Mouse (Mus musculus) forebrain, embryonic 14.5 days (tissue): Measurements from ENCODE around the gene Asb5. TPM values are rescaled to one million over a fixed set of nuclear protein-coding genes. Genes with fewer than 3 reads are reported as not detected.

ENCODE experiments used
- ATAC-seq: fragments of 200-750 bp; cut with Nextera tagmentation; 2 replicates; pipeline ENCODE4 v1.8.0; 2017; ENCODE audit warnings: mild to moderate bottlenecking, moderate library complexity
- DNase-seq: peaks from one replicate; pipeline ENCODE4 v3.0.0-alpha.2; 2015; ENCODE audit warnings: low spot score
- H3K27ac ChIP-seq: fragments of 300-500 bp; sonication (generic); 2 replicates; pipeline ENCODE4 v1.5.1; 2014; ENCODE audit warnings: low read depth, mild to moderate bottlenecking, control low read depth, low read length, moderate library complexity
- H3K27me3 ChIP-seq: fragments of 300-500 bp; sonication (generic); replicated peaks from 2 replicates; pipeline ENCODE4 v1.6.1; 2014; ENCODE audit warnings: low read length, control low read depth, mixed read lengths; ENCODE audit not compliant: control insufficient read depth, insufficient read depth
- H3K36me3 ChIP-seq: fragments of 300-500 bp; sonication (generic); 2 replicates; pipeline ENCODE4 v1.6.1; 2014; ENCODE audit warnings: low read length, control low read depth; ENCODE audit not compliant: control insufficient read depth, insufficient read depth
- H3K4me1 ChIP-seq: fragments of 300-500 bp; sonication (generic); 2 replicates; pipeline ENCODE4 v1.6.1; 2014; ENCODE audit warnings: antibody characterized with exemption, low read length, control low read depth; ENCODE audit not compliant: control insufficient read depth, insufficient read depth
- H3K4me2 ChIP-seq: fragments of 300-500 bp; sonication (generic); 2 replicates; pipeline ENCODE4 v1.6.1; 2014; ENCODE audit warnings: mild to moderate bottlenecking, control low read depth, low read length
- H3K4me3 ChIP-seq: fragments of 300-500 bp; sonication (generic); 2 replicates; pipeline ENCODE4 v1.5.1; 2014; ENCODE audit warnings: low read depth, low read length, control low read depth
- H3K9ac ChIP-seq: fragments of 300-500 bp; sonication (generic); 2 replicates; pipeline ENCODE4 v1.6.1; 2014; ENCODE audit warnings: mild to moderate bottlenecking, low read length, control low read depth, moderate library complexity
- H3K9me3 ChIP-seq: fragments of 300-500 bp; sonication (generic); replicated peaks from 2 replicates; pipeline ENCODE4 v1.6.1; 2016; ENCODE audit warnings: low read length, control low read depth, mixed read lengths; ENCODE audit not compliant: control insufficient read depth
- WGBS: fragments of 180-500 bp; shearing (Covaris S2); extraction: QIAGEN DNeasy Blood & Tissue Kit; methylation state at CpG from one replicate; pipeline ENCODE4 v1.1.7; 2014; 5-methylcytosine and 5-hydroxymethylcytosine counted together
- polyA plus RNA-seq: library from polyadenylated mRNA; unstranded; fragments of >200 nt; fragmentation: Nextera tagmentation; extraction: Ambion mirVana; gene quantifications from 2 replicates; pipeline ENCODE4 v1.2.1, GENCODE M21; 2014

Gene Asb5
- polyA plus RNA-seq, 1 experiment from 2014 or later, result 5.2 TPM

- DNase-seq, result no peak
- no peak overlapping the region for H3K9ac ChIP-seq
- no peak overlapping the region for H3K4me2 ChIP-seq
- no peak overlapping the region for H3K4me3 ChIP-seq
- peaks cover 15% of the 10 kb centered on the region; the same call in 1 of the 2 replicates for H3K4me1 ChIP-seq
- H3K36me3 ChIP-seq, result peaks cover 35% of the 10 kb centered on the region
- WGBS, result 94% methylated on average over 2 of the region's 2 CpGs
- no peak overlapping the region for H3K27ac ChIP-seq
- H3K27me3 ChIP-seq, result no peaks in the 10 kb centered on the region
- no peaks in the 10 kb centered on the region for H3K9me3 ChIP-seq
- ATAC-seq, result no peak
Measured at GRCm38 (mm10) chr8:54525606-54526005, 3.8 kb upstream of the Asb5 start.

DNA sequence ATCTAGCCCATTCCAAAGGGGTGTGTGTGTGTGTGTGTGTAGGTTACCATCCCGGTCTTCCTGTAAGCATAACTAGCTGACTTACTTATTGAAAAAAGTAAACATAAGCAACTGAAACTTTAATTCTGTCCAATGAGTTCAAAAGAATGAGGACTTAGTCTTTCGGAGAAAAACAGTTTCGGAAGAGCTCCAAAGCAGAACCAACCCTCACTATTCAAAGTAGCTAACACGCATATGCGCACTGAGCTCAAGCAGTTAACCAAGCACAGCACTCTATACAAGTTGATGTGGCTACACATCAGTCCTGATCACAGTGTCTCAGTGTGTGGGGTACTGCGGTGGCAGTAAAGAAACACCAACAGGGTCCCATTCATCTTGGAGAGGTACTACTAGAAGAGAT lies 2.7 kb upstream of the Asb5 start:
- ATAC-seq (no peak), DNase-seq (no peak)
- H3K4me3 ChIP-seq, result no peak overlapping the region
- H3K4me2 ChIP-seq, result no peak overlapping the region
- 95% methylated on average over 6 of the region's 6 CpGs for WGBS
- no peaks in the 10 kb centered on the region for H3K27me3 ChIP-seq
- H3K27ac ChIP-seq, result no peak overlapping the region
- no peaks in the 10 kb centered on the region for H3K9me3 ChIP-seq
- H3K36me3 ChIP-seq, result peaks cover 24% of the 10 kb centered on the region
- H3K4me1 ChIP-seq, result peaks cover 15% of the 10 kb centered on the region; the same call in 1 of the 2 replicates
- no peak overlapping the region for H3K9ac ChIP-seq

GRCm38 (mm10) chr8:54528571-54528970 lies 809 bp upstream of the Asb5 start:
- no peak overlapping the region for H3K27ac ChIP-seq
- DNase-seq (no peak), ATAC-seq (no peak)
- 44% methylated on average over 7 of the region's 7 CpGs for WGBS
- no peaks in the 10 kb centered on the region for H3K27me3 ChIP-seq
- H3K4me3 ChIP-seq, result peak overlapping the region; percentile 93
- peak overlapping the region; percentile 67 for H3K4me2 ChIP-seq
- H3K9ac ChIP-seq, result peak overlapping the region; percentile 89
- H3K4me1 ChIP-seq, result peaks cover 15% of the 10 kb centered on the region; the same call in 1 of the 2 replicates
- H3K36me3 ChIP-seq, result peaks cover 11% of the 10 kb centered on the region; the same call in 1 of the 2 replicates
- H3K9me3 ChIP-seq, result no peaks in the 10 kb centered on the region

DNA sequence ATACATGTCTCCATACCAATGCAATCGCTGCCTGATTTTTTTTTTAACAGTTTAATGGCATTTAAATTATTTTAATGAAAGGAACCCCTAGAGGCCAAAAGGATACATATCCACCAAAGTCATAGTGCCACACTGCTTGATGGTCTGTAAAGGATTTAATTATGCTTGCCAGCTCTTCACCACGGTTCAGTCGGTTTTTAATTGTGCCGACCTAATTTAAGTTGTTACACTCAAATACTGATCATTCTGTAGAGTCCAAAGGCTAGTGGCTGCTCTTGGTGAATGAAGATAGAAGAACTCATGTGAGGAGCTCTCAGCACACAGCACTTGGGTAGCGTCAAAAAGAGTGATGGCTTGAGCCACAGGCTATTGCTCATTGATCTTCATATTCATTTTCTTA lies 5.8 kb downstream of the Asb5 start:
- no peak overlapping the region for H3K9ac ChIP-seq

GRCm38 (mm10) chr8:54537285-54537684 lies 7.9 kb downstream of the Asb5 start:
- ATAC-seq, result no peak; the same call in 1 of the 2 replicates
- Histone ChIP-seq H3K36me3 (no peaks in the 10 kb centered on the region), H3K27me3 (no peaks in the 10 kb centered on the region), H3K4me1 (no peaks in the 10 kb centered on the region), H3K9ac (no peak overlapping the region), H3K4me3 (no peak overlapping the region), H3K4me2 (no peak overlapping the region), H3K27ac (no peak overlapping the region), H3K9me3 (no peaks in the 10 kb centered on the region)
- 91% methylated on average over 3 of the region's 3 CpGs for WGBS
- DNase-seq, result peak; percentile 50

More for the DNA sequence above, 5.8 kb downstream of the Asb5 start:
- no peaks in the 10 kb centered on the region for H3K27me3 ChIP-seq
- no peak overlapping the region for H3K4me3 ChIP-seq
- no peaks in the 10 kb centered on the region for H3K9me3 ChIP-seq
- DNase-seq, result no peak
- ATAC-seq, result no peak
- H3K4me2 ChIP-seq, result no peak overlapping the region
- 80% methylated on average over 5 of the region's 5 CpGs for WGBS
- H3K4me1 ChIP-seq, result 0 out of 2 replicates have a peak, but pooled peaks cover 3% of the 10 kb centered on the region
- no peak overlapping the region for H3K27ac ChIP-seq
- no peaks in the 10 kb centered on the region for H3K36me3 ChIP-seq

DNA sequence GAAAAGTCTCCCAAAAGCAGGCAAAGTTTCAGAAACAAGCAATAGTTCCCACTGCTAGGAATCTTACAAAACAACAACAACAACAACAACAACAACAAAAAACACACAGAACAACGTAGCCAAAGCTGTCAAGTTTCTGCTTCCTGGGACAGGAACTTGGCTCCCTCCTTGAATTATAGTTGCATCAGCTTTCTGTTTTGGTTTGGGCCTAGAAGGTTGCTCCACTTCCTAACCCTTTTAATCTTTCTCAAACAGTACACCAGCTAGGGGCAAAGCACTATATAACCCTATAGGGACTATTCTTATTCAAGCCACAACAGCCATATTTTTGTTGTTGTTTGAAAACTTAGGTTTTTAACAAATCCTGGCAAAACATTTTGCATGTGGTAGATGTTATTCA lies 12.0 kb downstream of the Asb5 start:
- H3K4me1 ChIP-seq, result no peaks in the 10 kb centered on the region
- H3K36me3 ChIP-seq, result no peaks in the 10 kb centered on the region
- WGBS, result 79% methylated on average over 1 of the region's 1 CpGs
- H3K27ac ChIP-seq, result no peak overlapping the region
- ATAC-seq (no peak), DNase-seq (no peak)
- H3K9me3 ChIP-seq, result no peaks in the 10 kb centered on the region
- H3K4me3 ChIP-seq, result no peak overlapping the region
- H3K27me3 ChIP-seq, result no peaks in the 10 kb centered on the region
- H3K4me2 ChIP-seq, result no peak overlapping the region
- no peak overlapping the region for H3K9ac ChIP-seq

DNA sequence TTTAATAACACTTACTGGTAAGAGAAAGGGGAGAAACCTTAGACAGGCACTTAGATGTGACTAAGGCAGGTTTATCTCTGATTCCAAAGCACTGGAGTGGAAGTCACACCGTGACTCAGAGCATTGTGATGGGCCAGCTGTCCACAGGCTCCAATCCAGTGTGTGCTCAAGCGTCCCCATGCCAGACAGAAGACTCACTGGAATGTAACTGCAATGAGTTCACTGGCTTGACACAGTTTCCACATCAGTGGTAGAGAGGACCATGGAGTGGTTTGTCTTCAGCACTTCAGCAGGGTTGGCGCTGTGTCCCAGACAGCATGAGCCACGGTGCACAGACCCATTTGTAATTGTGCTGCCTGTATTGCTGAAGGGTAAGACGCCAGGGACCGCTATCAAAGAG lies 19.0 kb downstream of the Asb5 start:
- no peak for DNase-seq
- H3K36me3 ChIP-seq, result no peaks in the 10 kb centered on the region
- H3K4me2 ChIP-seq, result no peak overlapping the region
- no peak overlapping the region for H3K4me3 ChIP-seq
- H3K27ac ChIP-seq, result no peak overlapping the region
- no peaks in the 10 kb centered on the region for H3K9me3 ChIP-seq
- H3K4me1 ChIP-seq, result no peaks in the 10 kb centered on the region
- ATAC-seq, result no peak
- 75% methylated on average over 6 of the region's 6 CpGs for WGBS
- no peak overlapping the region for H3K9ac ChIP-seq
- H3K27me3 ChIP-seq, result no peaks in the 10 kb centered on the region

GRCm38 (mm10) chr8:54550026-54550574 lies 20.7 kb downstream of the Asb5 start:
- Histone ChIP-seq H3K27ac (no peak overlapping the region), H3K4me2 (no peak overlapping the region), H3K9ac (no peak overlapping the region), H3K36me3 (no peaks in the 10 kb centered on the region), H3K9me3 (no peaks in the 10 kb centered on the region), H3K27me3 (no peaks in the 10 kb centered on the region), H3K4me1 (no peaks in the 10 kb centered on the region), H3K4me3 (no peak overlapping the region)
- no peak for ATAC-seq
- DNase-seq, result no peak
- WGBS, result 96% methylated on average over 12 of the region's 12 CpGs

GRCm38 (mm10) chr8:54554921-54555320 lies 25.5 kb downstream of the Asb5 start:
- no peaks in the 10 kb centered on the region for H3K27me3 ChIP-seq
- DNase-seq (no peak), ATAC-seq (no peak)
- H3K4me3 ChIP-seq, result no peak overlapping the region
- no peak overlapping the region for H3K4me2 ChIP-seq
- H3K9ac ChIP-seq, result no peak overlapping the region
- H3K27ac ChIP-seq, result no peak overlapping the region
- no peaks in the 10 kb centered on the region for H3K4me1 ChIP-seq
- no peaks in the 10 kb centered on the region for H3K9me3 ChIP-seq
- H3K36me3 ChIP-seq, result no peaks in the 10 kb centered on the region
- WGBS, result 86% methylated on average over 2 of the region's 2 CpGs
